ENCODE assay signal across 8 mouse cellular contexts in the genomic region with DNA sequence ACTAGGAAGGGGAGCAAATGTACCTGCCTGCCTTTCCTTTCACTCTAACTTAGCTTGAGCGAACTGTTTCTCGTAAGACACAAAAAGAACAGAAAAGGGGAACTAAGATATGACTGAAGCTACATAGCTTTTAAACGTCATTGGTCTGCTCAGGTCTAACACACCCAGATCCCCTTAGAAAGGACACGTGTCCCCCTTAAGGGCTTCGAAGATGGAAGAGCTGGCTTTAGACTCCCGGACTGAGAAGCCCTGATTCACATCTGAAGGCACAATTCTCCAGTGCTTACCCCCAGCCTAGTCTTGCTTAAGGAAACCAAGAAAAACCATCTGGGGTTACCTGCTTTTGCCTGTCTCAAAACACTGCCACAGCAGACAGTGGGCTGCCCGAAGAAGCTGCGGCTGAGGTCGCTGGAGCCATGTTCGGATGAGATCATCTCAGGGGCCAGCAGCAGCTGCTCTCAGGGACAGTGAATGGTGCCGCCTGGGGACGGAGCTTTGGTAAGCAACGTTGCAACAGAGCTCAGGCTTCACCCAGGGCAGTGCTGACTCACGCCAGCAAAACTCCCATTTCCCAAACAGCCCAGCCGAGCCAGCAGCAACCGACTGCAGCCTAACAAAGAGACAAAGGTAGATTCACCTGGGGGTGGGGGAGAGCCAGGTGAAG. TPM values are rescaled to one million over a fixed set of nuclear protein-coding genes. Genes with fewer than 3 reads are reported as not detected.
DNase-seq lines count a peak whose midpoint lies in the region; ATAC-seq and TF ChIP-seq lines count a peak whose summit lies in the region.
"Had no signal": no experiment of that assay in that cellular context is flagged by ENCODE, and none has a peak within 500 bp of the region (broad histone marks: within the 10 kb centered on the region; RNA-seq: fewer than 3 reads in every experiment).

No protein-coding gene starts in this region.

- intact Hi-C loops in left cerebral cortex, postnatal 4 days (cut with DNase I): no loop called here

- TF ChIP-seq CTCF in Patski (IDR thresholded peaks at IDR 0.05): peak; percentile 54

- H3K4me2 ChIP-seq in hindbrain, embryonic 11.5 days (replicated peaks; ENCODE audit: low read depth, low read length): peak overlapping the region; percentile 36

- H3K36me3 ChIP-seq in hindbrain, embryonic 11.5 days (ENCODE audit: control insufficient read depth, insufficient read depth, low read length): no peaks in the 10 kb centered on the region

- ATAC-seq in Patski: peak; percentile 95
- peak; percentile 84 for ATAC-seq in frontal cortex, adult (ENCODE audit: low TSS enrichment)
- peak; percentile 65; the same call in 1 of the 2 replicates for ATAC-seq in hindbrain, embryonic 11.5 days (ENCODE audit: low FRiP score)

- in situ Hi-C loops in Patski (cut with MboI; ENCODE audit: low pct_unique_long_range_greater_than_20kb): no loop called here

- H3K4me3 ChIP-seq in hindbrain, embryonic 11.5 days (ENCODE audit: low read depth, low read length): no peak overlapping the region

- H3K9ac ChIP-seq in hindbrain, embryonic 11.5 days (ENCODE audit: low read depth, low read length): peak overlapping the region; percentile 50

- CTCF ChIA-PET in Patski (lab: Charles Lee): interaction anchor here (0.9 to 4.3 kb wide), 7 partner anchors 11 to 39 kb away, joined by 3 to 18 read pairs (median 3); no protein-coding TSS in a partner anchor

- peak overlapping the region; percentile 30; the same call in 1 of the 2 replicates for H3K27ac ChIP-seq in hindbrain, embryonic 11.5 days (ENCODE audit: low read depth, low read length)

- no peak for DNase-seq in Patski (ENCODE audit: low read depth, low spot score)
- peak; percentile 20 for DNase-seq in cerebellum, adult 8-10 months
- peak; percentile 53 for DNase-seq in hindbrain, embryonic 11.5 days (ENCODE audit: low spot score)
- DNase-seq in left cerebral cortex, postnatal 4 days: peak; percentile 48
- peak; percentile 43 for DNase-seq in mesoderm, embryonic 11.5 days (ENCODE audit: low read depth, low spot score)
- peak; percentile 14 for DNase-seq in right cerebral cortex, postnatal 4 days

- no peaks in the 10 kb centered on the region; the same call in 1 of the 2 replicates for H3K4me1 ChIP-seq in hindbrain, embryonic 11.5 days (replicated peaks; ENCODE audit: control insufficient read depth, insufficient read depth, low read length)

- no peaks in the 10 kb centered on the region for H3K27me3 ChIP-seq in Patski
- H3K27me3 ChIP-seq in hindbrain, embryonic 11.5 days (ENCODE audit: control insufficient read depth, insufficient read depth, low read length): no peaks in the 10 kb centered on the region

- WGBS in hindbrain, embryonic 11.5 days: 31% methylated on average over 16 of the region's 16 CpGs

- H3K9me3 ChIP-seq in hindbrain, embryonic 11.5 days (ENCODE audit: control insufficient read depth, low read length): no peaks in the 10 kb centered on the region

- POLR2A ChIA-PET in Patski (lab: Charles Lee): interaction anchor here (0.6 to 1.7 kb wide), 2 partner anchors 9 to 13 kb away, joined by 3 to 5 read pairs; no protein-coding TSS in a partner anchor

RNA-seq across cellular contexts. Expression of gene Rffl, which starts 25.5 kb away (rescaled TPM):
- 12.7 TPM for polyA plus RNA-seq in Patski (2021)
- 6.3 and 8.8 TPM in 2 replicates for polyA plus RNA-seq in hindbrain, embryonic 11.5 days (2014; fragmentation: Nextera tagmentation; extraction: Ambion mirVana)
- 1 to 10 TPM; 2.7 to 3.0 TPM for total RNA-seq in left cerebral cortex, postnatal 4 days (2021)

RNA-seq across cellular contexts. Expression of gene Rad51d, which starts 44.9 kb away (rescaled TPM):
- polyA plus RNA-seq in Patski (2021): 20.3 TPM
- polyA plus RNA-seq in hindbrain, embryonic 11.5 days (2014; fragmentation: Nextera tagmentation; extraction: Ambion mirVana): 14.6 and 15.7 TPM in 2 replicates
- total RNA-seq in left cerebral cortex, postnatal 4 days (2021): 10 to 100 TPM; 12.1 to 12.5 TPM

RNA-seq across cellular contexts. Expression of gene Fndc8, which starts 46.4 kb away (rescaled TPM):
- 0.03 TPM for polyA plus RNA-seq in Patski (2021)
- 0.09 and 0.22 TPM in 2 replicates for polyA plus RNA-seq in hindbrain, embryonic 11.5 days (2014; fragmentation: Nextera tagmentation; extraction: Ambion mirVana)
- not detected for total RNA-seq in left cerebral cortex, postnatal 4 days (2021)
- total RNA-seq: layer of hippocampus, postnatal 14 days had no signal
